ENCODE assay signal across 9 mouse cellular contexts in genomic region chrX:60893720-60894543, GRCm38 (mm10). TPM values are rescaled to one million over a fixed set of nuclear protein-coding genes. Genes with fewer than 3 reads are reported as not detected.
A peak's percentile ranks its signal among the peaks of the same experiment; 100 is the strongest.
DNase-seq lines count a peak whose midpoint lies in the region; ATAC-seq lines count a peak whose summit lies in the region.
"Had no signal": no experiment of that assay in that cellular context is flagged by ENCODE, and none has a peak within 500 bp of the region (broad histone marks: within the 10 kb centered on the region; RNA-seq: fewer than 3 reads in every experiment).

No protein-coding gene starts in this region.

- no peaks in the 10 kb centered on the region for H3K9me3 ChIP-seq in heart, embryonic 13.5 days
- no peaks in the 10 kb centered on the region for H3K9me3 ChIP-seq in hindbrain, embryonic 11.5 days (ENCODE audit: control insufficient read depth, low read length)
- H3K9me3 ChIP-seq in midbrain, embryonic 16.5 days (replicated peaks; ENCODE audit: control insufficient read depth, low read length, poor library complexity, severe bottlenecking), result no peaks in the 10 kb centered on the region

- ATAC-seq in heart, embryonic 13.5 days (ENCODE audit: extremely low read depth, insufficient number of reproducible peaks, low FRiP score, low TSS enrichment), result no peak
- peak; percentile 51 for ATAC-seq in hindbrain, embryonic 11.5 days (ENCODE audit: low FRiP score)
- ATAC-seq in midbrain, embryonic 16.5 days, result peak; percentile 17

- peak overlapping the region; percentile 58 for H3K4me3 ChIP-seq in heart, embryonic 13.5 days
- peak overlapping the region; percentile 54 for H3K4me3 ChIP-seq in hindbrain, embryonic 11.5 days (ENCODE audit: low read depth, low read length)
- peak overlapping the region; percentile 56 for H3K4me3 ChIP-seq in midbrain, embryonic 16.5 days (ENCODE audit: low read depth, low read length)

- peak overlapping the region; percentile 5 for H3K9ac ChIP-seq in heart, embryonic 13.5 days
- H3K9ac ChIP-seq in hindbrain, embryonic 11.5 days (ENCODE audit: low read depth, low read length), result no peak overlapping the region
- peak overlapping the region; percentile 34; the same call in 1 of the 2 replicates for H3K9ac ChIP-seq in midbrain, embryonic 16.5 days (ENCODE audit: low read depth, low read length)

- H3K36me3 ChIP-seq in heart, embryonic 13.5 days, result no peaks in the 10 kb centered on the region
- no peaks in the 10 kb centered on the region for H3K36me3 ChIP-seq in hindbrain, embryonic 11.5 days (ENCODE audit: control insufficient read depth, insufficient read depth, low read length)
- H3K36me3 ChIP-seq in midbrain, embryonic 16.5 days (ENCODE audit: control insufficient read depth, insufficient read depth, low read length), result no peaks in the 10 kb centered on the region

- H3K27ac ChIP-seq in heart, embryonic 13.5 days (replicated peaks), result no peak overlapping the region
- peak overlapping the region; percentile 74 for H3K27ac ChIP-seq in hindbrain, embryonic 11.5 days (ENCODE audit: low read depth, low read length)
- peak overlapping the region; percentile 53; the same call in 1 of the 2 replicates for H3K27ac ChIP-seq in midbrain, embryonic 16.5 days (ENCODE audit: low read length)

- H3K27me3 ChIP-seq in heart, embryonic 13.5 days (replicated peaks), result peaks cover 92% of the 10 kb centered on the region
- H3K27me3 ChIP-seq in hindbrain, embryonic 11.5 days (ENCODE audit: control insufficient read depth, insufficient read depth, low read length), result 0 out of 2 replicates have a peak, but pooled peaks cover 7% of the 10 kb centered on the region
- no peaks in the 10 kb centered on the region for H3K27me3 ChIP-seq in midbrain, embryonic 16.5 days (ENCODE audit: control insufficient read depth, insufficient read depth, low read depth, low read length)

- DNase-seq in heart, adult 8-10 months (ENCODE audit: low spot score), result no peak
- DNase-seq in R1 (ENCODE audit: low read depth, low spot score), result peak; percentile 49
- DNase-seq in hindbrain, embryonic 11.5 days (ENCODE audit: low spot score), result peak; percentile 58
- no peak for DNase-seq in yolk sac, embryonic 10.5 days (ENCODE audit: low spot score)
- no peak for DNase-seq in cerebellum, postnatal 4 days (ENCODE audit: low spot score in 2 of 2)
- no peak for DNase-seq in layer of hippocampus, postnatal 36 days

- no peaks in the 10 kb centered on the region for H3K4me1 ChIP-seq in heart, embryonic 13.5 days
- no peaks in the 10 kb centered on the region for H3K4me1 ChIP-seq in hindbrain, embryonic 11.5 days (replicated peaks; ENCODE audit: control insufficient read depth, insufficient read depth, low read length)
- peaks cover 11% of the 10 kb centered on the region for H3K4me1 ChIP-seq in midbrain, embryonic 16.5 days (ENCODE audit: control insufficient read depth, insufficient read depth, low read length)

- 13% methylated on average over 36 of the region's 59 CpGs for WGBS in heart, embryonic 13.5 days
- 18% methylated on average over 53 of the region's 59 CpGs for WGBS in hindbrain, embryonic 11.5 days
- 14% methylated on average over 40 of the region's 59 CpGs for WGBS in midbrain, embryonic 16.5 days

- peak overlapping the region; percentile 72 for H3K4me2 ChIP-seq in heart, embryonic 13.5 days
- H3K4me2 ChIP-seq in hindbrain, embryonic 11.5 days (replicated peaks; ENCODE audit: low read depth, low read length), result peak overlapping the region; percentile 58
- H3K4me2 ChIP-seq in midbrain, embryonic 16.5 days (ENCODE audit: low read length), result peak overlapping the region; percentile 66

RNA-seq across cellular contexts. Expression of gene Sox3, which starts 0.7 kb away (rescaled TPM):
- polyA plus RNA-seq in heart, embryonic 13.5 days (2015; fragmentation: Nextera tagmentation; extraction: Ambion mirVana), result 0.29 and 0.56 TPM in 2 replicates
- total RNA-seq in heart, adult 8-10 months (2022), result not detected
- 4.9 and 6.0 TPM in 2 replicates for polyA plus RNA-seq in hindbrain, embryonic 11.5 days (2014; fragmentation: Nextera tagmentation; extraction: Ambion mirVana)
- polyA plus RNA-seq in midbrain, embryonic 16.5 days (2015; fragmentation: Nextera tagmentation; extraction: Ambion mirVana), result 0.74 and 1.1 TPM in 2 replicates
- total RNA-seq in layer of hippocampus, postnatal 36 days (2021), result 1 to 10 TPM; 1.7 to 2.0 TPM
- total RNA-seq: megakaryocyte, adult 5-6 weeks had no signal

Comparison
In these comparisons a context has a peak if more than half of its experiments do, and no peak if none do; other contexts are left out.
1. DNase-seq: peak in R1 (single experiment) and hindbrain, embryonic 11.5 days (single experiment); none in heart, adult 8-10 months (single experiment), yolk sac, embryonic 10.5 days (single experiment), cerebellum, postnatal 4 days (0 of 2) and layer of hippocampus, postnatal 36 days (0 of 2).
2. Peak in every context shown above with its lines, with median percentiles within 50 percentile points of each other: H3K4me2 ChIP-seq and H3K4me3 ChIP-seq.